Mouse (Mus musculus): ENCODE data around the gene Msrb1.
A peak's percentile ranks its signal among the peaks of the same experiment; 100 is the strongest.
"Not testable (repeated sequence)": the region's sequence is repeated elsewhere in the genome, so short reads cannot be mapped to it uniquely, and the experiment has no call there.

Gene Msrb1

DNA sequence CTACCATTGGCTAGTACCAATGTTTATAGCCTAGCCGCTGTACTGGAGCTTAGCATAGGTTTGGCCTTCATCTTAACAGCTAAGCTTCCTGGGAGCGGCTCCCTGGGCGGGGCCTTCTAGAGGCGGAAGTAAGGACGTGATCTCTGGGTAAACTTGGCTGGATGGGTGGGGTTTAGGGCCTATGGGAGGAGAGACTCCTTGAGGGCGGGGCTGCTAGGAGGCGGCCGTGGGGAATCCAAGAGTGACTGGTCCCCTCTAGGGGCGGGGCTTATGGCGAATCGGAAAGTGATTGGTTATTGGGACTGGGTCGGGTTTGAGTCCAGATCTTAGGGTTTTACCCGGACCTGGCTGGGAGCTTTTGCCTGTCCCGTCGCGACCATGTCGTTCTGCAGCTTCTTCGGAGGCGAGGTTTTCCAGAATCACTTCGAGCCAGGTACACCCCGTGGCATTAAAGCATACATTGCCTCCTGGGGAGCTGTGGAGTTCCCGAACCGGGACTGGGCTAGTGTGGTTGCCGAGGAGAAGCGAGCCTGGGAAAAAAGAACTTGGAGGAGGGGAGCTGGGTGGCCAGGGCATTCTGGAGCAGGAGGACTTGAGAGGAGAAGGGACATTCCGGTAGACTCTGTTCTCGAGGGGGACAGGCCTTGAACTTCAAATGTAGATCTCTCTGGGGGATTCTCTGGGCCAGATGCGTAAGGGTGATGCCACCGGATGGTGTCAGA, at the start of gene Msrb1:
Msrb1 (plus strand) TSS at position 313 of the 722 bp plus-strand sequence.
- DNase-seq (ENCODE audit: low spot score) = peak; percentile 87

DNA sequence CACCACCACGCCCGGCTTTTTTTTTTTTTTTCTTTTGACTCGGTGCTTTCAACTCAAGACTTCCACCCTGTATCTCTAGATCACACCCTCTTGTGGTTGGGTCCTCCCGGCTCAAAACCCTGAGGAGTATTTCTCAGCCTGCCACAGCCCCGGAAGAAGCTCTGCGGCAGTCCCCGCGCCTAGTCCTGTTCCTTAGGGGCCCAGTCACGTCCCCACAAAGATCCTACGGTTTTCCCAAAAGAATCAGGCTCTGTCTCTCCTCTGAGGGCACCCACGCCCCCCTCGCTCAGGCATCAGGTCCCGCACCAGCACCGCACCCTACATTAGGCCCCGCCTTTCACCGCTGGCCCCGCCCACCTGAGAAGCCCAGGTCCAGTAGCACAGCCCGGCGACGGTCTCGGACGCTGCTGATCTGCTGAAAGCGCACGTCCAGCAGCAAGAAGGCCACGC, 49.3 kb upstream of the Msrb1 start:
- no peak for DNase-seq (ENCODE audit: low spot score)

DNA sequence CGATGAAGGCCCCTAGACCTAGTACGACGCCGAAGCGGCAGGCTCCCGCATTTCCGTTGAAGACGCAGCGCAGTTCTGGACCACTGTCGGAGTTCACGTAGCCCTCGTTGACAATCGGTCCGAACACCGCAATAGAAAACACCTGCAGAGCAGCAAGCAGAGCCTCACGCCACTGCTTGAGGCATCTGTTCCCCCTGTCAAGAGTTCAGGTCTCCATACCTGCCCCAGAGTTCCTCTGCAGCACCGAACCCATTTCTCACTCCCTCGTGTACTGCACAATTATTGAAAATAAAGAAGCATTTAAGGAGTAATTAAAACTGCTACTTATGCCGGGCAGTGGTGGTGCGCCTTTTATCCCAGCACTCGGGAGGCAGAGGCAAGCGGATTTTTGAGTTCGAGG, 48.8 kb upstream of the Msrb1 start:
- no peak for DNase-seq (ENCODE audit: low spot score)

DNA sequence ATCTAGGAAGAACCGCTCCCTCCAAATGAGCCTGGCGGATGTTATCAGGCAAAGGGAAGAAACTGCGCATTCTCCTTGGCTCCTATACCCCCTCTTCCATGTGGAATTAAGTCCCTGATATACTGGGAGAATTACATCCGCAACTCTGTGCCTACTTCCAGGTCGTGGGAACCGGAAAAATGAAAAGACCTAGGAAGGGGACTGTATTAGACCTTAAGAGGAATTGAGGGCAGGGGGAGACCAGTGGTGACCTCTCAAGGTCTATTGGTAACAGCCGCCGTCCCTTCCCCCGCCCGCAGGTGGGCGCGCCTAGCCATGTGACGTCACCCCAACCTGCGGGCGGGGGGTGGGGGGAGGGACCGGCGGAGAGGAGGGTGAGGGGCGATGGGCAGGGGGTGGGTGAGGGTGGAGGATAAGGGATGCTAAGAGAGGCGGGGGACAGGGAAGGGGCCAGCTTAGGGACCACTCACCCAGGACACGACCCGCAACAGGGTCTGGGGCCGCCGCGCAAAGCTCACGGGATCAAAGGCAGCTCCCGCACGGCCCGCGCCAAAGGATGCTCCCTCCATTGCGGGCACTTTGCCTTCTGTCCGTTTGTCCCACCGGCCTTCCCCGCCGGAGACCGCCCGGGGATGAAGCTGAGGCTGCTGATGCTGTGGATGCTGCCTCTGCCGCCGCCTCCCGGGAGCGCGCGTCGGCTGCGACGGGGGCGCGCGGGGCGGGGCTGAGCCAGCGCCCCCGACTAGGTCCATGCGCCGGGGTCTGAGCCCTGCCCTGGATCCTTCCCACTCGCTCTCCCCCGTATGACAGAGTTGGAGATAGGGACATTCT, 47.0 kb upstream of the Msrb1 start, which contains the start of gene Syngr3:
Syngr3 (minus strand) TSS at position 705 of the 831 bp plus-strand sequence.
- DNase-seq (ENCODE audit: low spot score) = no peak

DNA sequence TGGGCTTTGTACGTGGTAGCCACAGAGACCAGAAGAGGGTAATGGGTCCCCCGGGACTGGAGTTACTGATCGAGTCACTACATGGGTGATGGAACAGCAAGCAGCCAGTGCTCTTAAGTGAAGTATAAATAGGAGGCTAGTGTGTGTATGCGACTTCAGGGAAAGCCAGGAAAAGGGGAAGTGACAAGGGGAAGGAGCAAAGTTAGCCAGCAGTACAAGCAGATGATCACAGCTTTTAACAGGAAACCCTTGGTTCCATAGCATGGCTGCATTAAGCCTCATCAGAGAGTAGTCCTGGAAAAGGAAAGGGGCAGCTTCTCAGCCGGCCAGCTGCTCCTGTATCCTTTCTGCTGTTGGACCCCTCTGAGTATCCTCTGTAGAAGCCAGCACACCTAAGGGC, 44.1 kb upstream of the Msrb1 start:
- DNase-seq (ENCODE audit: low spot score) = no peak

DNA sequence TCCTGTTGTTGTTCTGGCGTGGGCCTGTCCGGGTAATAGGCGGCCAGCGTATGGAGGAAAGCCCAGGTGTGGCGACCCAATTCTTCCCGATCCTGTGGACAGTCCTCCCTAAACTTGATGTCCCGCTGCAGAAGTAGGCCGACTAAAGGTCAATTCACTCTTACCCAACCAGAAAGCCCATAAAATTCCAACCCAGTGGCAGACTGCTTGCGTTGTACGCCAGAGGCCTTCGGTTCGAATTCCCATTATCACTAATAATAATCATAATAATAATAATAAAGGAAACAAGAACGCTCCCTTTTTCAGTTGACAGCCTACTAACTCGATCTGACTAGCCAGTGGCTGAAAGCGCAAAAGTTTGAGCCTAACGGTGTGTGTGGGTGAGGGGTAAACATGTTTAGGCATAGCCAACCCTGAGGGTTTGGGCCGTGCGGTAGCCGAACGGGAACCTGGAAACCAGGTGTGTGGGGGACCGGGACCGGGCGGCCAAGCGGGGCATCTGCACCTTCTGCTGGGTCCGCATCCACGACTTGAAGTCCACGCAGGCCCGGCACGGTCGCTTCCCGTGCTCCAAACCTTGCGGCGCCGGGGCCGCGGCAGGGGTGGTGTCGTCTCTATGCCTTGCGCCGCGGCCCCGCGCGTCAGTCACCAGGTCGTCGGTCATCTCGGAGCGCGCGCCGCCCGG, 41.0 kb upstream of the Msrb1 start:
- no peak for DNase-seq (ENCODE audit: low spot score)

DNA sequence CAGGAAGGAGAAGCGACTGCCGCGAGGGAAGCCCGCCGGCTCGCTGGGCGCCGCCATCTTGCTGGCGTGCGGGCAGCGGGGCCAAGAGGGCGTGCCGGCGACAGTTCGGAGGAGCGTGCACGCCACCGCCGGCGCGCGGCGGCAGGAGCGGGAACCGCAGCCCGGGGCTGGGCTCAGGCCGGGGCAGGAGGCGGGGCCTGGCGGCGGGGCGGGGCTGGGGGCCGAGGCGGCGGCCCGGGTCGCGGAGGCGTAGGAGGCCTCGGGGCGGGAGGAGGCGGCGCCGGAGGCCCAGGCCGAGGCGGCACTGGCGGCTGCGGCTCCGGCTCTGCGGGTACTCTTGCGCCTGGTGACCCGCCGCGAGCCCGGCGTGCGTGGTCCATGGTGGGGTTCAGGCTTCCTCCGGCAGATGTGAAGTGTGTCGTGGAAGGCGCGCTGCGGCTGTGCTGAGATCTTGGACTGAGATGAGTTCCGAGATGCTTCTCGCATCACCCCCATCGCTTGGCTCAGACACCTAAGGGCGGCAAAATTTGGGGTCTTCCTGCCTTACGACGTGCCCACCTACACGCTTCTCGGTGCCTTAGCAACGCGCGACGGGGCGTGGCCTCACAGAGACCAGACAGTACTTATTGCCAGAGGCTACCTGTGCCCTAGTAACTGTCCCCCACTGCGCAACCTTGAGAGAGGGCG, 40.3 kb upstream of the Msrb1 start, which contains the start of the genes Gfer and Noxo1:
Gfer (minus strand) TSS at position 146 of the 687 bp plus-strand sequence.
Noxo1 (plus strand) TSS at position 224 of the 687 bp plus-strand sequence.
- peak; percentile 44 for DNase-seq (ENCODE audit: low spot score)

DNA sequence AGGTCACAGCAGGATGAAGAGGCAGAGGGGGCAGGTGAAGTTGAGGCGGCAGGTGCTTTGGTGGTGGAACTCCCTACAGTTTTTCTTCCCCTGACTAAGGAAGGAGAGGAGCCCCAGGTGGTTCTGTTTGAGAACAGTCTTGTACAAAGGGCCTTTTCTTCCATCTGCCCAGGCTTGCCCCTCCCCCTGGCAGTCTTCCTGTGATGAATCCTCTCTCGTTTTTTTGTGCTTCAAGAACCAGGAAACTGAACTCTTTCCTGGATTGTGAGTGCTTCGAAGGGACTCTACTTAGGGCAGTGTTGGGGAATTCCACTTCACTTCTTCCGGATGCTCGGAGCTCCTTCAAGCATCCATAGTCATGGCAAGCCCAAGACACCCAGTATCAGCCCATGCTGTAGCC, 38.5 kb upstream of the Msrb1 start:
- DNase-seq (ENCODE audit: low spot score) = no peak

DNA sequence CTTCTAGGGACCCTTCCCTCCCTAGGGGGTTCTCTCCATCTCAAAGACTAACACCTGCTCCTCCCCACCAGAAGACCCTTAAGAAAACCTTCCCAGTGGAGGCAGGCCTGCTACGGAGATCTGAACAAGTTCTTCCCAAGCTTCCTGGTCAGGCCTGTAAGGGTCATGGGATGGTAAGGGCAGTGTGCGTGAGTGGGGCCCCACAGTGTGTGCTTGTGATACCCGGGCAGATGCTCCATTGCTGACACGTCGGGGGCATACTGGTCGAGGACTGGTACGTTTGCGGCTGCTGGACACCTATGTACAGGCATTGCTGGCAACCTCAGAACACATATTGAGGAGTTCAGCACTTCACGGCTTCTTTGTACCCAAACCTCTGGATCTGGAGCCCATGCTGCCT, 37.7 kb upstream of the Msrb1 start:
- DNase-seq (ENCODE audit: low spot score) = no peak

DNA sequence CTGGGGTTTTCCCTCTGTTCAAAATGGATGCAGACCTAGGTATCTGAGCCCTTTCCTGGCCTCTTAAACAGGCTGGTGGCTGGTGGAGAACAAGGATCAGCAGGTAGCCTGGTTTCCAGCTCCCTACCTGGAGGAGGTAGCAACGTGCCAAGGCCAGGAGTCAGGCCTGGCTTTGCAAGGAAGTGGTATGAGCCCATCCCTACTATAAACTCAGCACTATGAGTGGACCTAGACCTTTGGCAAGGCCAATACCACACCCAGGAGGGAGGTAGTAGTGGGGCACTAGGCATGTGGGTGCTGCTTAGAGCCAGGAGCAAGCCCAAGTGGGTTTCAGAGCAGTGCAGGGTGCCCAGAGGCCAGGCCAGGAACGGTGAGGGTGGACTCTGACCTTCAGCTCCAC, 37.0 kb upstream of the Msrb1 start:
- no peak for DNase-seq (ENCODE audit: low spot score)

DNA sequence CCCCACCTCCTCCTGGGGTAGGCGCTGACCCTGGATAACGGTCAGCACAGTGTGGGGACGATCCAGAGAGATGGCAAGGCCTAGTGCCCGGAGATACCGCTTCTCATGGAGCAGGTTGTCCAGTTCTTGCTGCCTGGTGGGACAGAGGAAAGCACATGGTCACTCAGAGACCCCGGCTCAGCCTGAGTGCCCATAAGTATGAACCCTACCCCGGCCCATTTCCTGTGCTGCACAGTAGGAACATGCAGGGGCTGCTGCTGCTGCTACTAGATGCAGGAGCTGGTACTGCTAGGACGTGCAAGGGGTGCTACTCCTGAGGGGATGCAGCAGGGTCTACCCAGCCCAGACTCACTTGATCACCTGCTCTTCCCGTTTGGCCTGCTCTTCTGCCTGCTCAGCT, 35.2 kb upstream of the Msrb1 start:
- DNase-seq (ENCODE audit: low spot score) = no peak

DNA sequence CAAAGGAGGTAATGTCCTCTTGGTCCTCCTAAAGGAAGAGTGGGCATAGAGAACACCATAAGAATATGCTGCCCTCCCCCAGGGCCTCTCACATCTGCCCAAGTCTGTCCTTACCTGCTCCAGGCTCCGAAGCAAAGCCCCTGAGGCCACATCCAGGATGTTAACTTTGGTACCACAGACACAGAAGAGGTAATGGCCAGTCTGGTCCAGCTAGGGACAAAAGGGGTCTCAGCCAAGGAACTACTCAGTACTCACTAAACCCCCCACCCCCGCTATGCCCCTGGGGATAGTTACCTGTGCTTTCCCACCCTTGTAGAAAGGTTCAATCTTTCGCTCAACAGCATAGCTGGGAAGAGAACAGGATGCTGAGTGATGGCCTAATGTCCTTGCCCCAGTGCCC, 30.6 kb upstream of the Msrb1 start:
- DNase-seq (ENCODE audit: low spot score) = no peak

DNA sequence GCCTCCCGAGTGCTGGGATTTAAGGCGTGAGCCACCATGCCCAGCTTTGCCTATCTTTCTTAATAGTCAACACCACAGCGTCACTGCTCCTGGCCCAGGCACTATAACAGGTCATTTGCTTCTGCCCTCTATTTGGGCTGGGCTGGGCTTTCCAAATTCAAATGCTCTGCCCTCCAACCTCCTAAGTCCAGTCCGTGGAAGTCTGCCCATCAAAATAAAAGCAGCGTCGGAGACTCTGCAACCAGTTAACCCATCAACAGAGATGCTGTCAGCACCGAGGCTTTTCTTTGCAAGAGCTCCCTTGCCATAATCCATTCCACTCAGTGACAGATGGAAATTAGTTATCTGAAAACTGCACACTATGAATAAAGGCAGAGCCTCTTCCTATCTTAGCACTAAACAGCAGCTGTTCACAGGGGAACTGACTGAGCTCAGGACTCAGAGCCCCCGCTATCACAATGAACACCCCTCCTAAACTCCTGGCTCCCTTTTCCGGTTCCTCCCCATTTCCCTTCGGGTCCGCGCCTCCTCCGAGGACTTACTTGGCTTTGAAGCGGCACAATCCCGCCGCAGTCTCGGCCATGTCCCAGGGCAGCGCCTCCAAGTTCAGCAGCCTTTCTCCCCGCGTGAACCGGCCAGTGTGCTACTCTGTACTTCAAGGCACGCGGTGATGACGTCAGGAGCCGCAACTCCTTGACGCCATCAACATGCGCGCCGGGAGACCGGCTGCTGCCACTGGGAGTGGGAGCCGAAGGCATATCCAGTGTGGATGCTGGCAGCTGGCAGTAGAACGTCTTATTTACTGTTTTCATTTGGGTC, 29.3 kb upstream of the Msrb1 start, which contains the start of gene Tbl3:
Tbl3 (minus strand) TSS at position 679 of the 819 bp plus-strand sequence.
- peak; percentile 82 for DNase-seq (ENCODE audit: low spot score)

DNA sequence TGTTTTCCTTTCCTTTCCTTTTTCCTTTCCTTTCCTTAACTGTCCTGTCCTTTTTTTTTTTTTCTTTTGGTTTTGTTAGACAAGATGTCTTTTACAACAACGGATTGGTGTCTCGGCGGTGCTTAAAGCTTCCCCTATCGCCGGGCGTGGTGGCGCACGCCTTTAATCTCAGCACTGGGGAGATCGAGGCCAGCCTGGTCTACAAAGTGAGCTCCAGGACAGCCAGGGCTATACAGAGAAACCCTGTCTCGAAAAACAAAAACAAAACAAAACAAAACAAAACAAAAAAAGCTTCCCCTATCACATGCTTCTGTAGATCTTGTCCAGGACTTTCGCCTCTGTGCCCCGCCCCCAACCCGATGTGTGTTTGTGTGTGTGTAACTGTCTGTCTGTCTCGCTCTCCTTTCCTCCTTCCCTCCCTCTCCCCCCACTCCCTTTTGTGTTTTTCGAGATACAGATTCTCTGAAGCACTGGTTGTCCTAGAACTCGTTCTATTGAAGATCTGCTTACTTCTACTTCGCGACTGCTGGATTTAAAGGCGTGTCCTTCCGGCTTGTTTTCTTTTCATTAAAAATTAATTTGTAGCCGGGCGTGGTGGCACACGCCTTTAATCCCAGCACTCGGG, 28.5 kb upstream of the Msrb1 start:
- DNase-seq (ENCODE audit: low spot score) = no peak

DNA sequence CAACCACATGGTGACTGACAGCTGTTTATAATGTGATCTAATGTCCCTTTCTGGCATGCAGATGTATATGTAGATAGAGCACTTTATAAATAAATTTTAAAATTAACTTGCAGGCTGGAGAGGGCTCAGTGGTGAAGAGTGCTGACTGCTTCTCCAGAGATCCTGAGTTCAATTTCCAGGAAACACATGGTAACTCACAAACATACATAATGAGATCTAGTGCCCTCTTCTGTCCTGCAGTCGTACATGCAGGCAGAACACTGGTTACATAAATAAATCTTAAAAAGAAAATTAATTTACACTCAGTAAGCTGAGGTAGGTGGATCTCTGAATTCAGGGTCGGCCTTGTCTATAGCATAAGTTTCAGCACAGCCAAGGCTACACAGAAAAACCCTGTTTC, 27.8 kb upstream of the Msrb1 start:
- no peak for DNase-seq (ENCODE audit: low spot score)

DNA sequence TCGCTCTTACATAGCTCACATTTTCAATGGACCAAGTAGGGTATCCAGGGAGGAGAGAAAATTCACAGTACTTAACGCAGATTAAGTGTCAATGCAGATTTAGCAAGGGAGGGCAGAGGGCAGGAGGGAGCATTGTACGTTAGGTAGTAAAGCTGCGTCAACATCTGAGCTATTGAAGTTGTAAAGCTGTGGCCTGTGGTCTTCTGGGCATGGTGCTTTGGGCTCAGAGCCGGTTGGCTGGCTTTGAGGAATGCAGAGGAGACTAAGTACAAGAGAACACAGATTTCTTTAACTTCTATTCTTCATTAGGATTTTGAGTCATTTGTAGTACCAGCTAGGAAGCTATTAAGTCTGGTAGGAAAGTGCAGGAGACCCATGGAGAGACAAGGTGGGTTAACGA, 20.9 kb upstream of the Msrb1 start:
- DNase-seq (ENCODE audit: low spot score) = no peak

DNA sequence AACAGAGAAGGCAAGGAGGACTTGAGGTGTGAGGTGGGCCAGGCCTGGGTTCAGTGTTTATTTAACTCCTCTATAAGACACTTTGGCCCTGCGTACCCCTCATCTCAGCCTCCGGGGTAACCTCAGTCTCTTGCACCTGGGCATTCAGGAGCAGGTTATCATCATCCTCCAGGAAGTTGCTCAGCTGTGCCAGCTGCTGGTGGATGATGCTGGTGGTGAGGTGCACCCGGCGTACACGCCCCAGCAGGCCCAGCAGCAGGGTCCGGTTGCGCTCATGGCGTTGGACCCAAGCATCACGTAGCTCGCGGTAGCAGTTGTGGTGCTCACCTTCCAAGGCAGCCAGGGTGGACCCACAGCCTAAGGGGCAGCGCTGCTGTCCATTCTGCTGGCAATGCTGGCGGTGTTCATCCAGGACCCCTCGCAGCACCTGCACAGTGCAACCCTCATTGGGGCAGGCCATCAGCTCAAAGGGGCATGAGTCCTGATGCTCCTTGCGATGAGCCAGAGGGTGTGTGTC, 20.2 kb upstream of the Msrb1 start:
- DNase-seq (ENCODE audit: low spot score) = no peak

DNA sequence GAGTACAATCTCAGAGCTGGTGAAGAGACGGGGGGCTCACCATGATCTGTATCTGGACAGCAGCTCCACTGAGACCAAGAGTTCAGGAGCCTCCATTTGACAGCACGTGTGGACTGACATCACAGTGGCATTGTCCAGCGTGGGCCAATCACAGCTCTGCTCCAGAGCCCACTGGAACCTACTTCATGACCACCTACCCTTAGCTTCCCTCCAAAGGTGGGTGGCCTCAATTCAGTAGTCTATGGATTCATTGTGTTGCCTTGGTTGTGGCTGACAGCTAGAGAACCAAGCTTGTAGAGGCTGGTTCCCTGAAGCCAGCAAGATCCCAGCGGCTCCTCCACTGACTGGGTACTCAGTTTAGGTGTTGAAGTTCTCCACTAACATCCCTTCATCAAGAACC, 18.5 kb upstream of the Msrb1 start, which contains the start of the genes Rnf151 and Rps2:
Rnf151 (minus strand) TSS at position 121 of the 400 bp plus-strand sequence.
Rps2 (plus strand) TSS at position 174 of the 400 bp plus-strand sequence.
- no peak for DNase-seq (ENCODE audit: low spot score)

DNA sequence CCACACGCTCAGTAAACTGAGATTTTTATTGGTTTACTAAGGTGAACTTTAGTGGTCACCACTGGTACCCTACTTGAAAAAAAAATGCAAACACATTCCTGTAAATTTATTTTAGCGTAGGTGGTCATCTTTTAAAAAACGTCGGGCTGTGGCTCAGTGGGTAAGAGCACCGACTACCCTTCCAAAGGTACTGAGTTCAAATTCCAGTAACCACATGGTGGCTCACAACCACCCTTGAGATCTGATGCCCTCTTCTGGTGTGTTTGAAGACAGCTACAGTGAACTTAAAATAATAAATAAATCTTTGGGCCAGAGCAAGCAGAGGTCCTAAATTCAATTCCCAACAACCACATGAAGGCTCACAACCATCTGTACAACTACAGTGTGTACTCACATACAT, 17.5 kb upstream of the Msrb1 start:
- DNase-seq (ENCODE audit: low spot score) = not testable (repeated sequence)

Measured in urinary bladder, postnatal 10 days (tissue).